Mouse (Mus musculus): Measurements from ENCODE around the gene Atg16l1.
A peak's percentile ranks its signal among the peaks of the same experiment; 100 is the strongest.
"Not testable (repeated sequence)": the region's sequence is repeated elsewhere in the genome, so short reads cannot be mapped to it uniquely, and the experiment has no call there.

Atg16l1 gene

DNA sequence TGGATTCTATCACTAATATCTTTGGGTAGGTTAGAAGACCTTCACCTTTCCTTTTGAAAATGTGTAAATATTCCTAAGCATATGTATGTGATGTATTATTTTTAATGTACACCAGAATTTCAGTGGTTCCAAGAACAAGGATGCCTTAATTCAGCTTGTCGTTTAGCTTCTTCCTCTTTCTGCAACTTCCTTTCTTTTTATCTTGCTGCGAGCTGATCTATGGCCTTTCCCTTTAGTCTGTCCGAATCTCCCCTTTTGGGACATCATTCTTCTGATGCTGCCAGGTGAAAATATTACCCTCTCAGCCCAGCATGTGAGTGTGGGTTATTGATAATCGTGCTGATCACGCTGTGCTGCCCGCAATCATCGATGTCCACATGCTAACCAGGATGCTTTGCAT lies 19.2 kb downstream of the Atg16l1 start:
- DNase-seq = no peak

DNA sequence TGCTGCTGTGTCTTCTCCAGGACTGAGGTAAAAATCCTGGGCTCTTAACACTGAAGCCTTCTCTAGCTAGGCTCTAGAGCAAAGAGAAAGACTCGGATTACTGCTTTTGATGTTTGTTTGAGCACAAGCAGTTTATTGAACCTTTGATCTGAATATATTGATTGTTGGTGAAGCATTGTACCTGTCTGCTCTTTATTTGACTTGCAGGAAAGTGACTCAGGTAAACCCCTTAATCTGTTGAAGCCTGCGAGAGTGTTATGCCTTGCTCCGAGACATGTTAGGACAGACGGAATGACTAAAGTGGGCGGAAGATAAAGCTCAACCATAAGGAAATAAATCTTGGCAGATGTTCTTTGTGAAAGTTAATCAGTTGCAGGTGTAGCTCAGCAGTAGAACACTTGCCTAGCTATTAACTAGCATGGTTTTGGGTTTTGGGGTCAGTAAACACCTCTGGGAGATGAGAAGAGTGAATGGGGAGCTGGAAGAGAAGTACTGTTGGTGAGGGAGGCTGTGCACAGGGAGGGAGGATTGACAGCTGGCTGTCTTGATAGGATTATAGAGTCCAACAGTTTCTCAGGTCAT lies 23.6 kb downstream of the Atg16l1 start:
- no peak for DNase-seq

DNA sequence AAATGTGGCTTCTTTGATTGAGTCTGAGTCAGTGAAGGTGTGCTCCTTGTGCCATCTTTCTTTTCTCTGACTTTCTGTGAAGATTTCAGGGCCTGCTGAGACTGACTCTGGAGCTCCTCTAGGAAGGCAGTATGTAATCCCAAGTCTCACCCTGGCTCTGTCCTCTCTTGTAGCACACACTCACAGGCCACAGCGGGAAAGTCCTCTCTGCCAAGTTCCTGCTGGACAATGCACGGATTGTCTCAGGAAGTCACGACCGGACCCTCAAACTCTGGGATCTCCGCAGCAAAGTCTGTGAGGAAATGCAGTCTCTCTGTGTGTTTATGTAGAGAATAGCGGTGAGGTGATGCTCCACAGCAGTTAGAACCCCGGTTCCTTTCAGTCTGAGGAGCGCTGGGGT lies 30.0 kb downstream of the Atg16l1 start:
- DNase-seq = peak; percentile 68

DNA sequence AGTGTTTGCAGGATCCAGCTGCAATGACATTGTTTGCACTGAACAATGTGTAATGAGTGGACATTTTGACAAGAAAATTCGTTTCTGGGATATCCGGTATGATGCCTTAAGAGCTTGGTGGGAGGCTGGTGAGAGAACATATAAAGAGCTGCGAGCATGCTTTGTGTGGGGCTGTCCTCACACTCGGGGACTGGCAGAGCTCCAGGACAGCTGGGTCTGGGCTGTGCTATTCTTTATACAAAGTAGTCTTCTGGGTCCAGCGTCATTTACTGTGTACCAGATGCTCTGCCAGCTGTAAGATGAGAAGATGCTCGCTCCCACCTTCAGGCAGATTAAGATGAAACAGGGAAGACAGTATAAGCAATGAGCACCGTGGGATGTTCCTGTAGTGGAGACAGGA lies 30.6 kb downstream of the Atg16l1 start:
- DNase-seq = peak; percentile 84

DNA sequence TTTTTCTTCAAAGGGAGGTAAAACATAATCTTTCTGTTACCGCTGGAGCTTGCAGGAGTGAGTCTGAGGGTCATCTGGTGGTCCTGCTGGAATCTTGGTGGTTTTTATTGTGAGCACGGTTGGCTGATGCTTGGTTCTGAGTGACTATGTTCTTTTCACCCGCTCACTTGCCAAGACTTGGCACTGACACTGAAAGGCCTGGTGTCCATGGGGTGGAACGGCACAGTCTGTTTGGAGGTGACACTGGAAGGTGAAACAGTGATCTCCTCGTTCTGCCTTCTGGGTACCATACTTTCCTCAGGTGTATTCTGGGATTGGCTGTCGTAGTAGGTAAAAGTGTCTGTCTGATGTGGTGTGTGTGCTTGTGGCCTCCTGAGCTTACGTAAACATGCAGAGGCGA lies 34.0 kb downstream of the Atg16l1 start:
- no peak for DNase-seq

DNA sequence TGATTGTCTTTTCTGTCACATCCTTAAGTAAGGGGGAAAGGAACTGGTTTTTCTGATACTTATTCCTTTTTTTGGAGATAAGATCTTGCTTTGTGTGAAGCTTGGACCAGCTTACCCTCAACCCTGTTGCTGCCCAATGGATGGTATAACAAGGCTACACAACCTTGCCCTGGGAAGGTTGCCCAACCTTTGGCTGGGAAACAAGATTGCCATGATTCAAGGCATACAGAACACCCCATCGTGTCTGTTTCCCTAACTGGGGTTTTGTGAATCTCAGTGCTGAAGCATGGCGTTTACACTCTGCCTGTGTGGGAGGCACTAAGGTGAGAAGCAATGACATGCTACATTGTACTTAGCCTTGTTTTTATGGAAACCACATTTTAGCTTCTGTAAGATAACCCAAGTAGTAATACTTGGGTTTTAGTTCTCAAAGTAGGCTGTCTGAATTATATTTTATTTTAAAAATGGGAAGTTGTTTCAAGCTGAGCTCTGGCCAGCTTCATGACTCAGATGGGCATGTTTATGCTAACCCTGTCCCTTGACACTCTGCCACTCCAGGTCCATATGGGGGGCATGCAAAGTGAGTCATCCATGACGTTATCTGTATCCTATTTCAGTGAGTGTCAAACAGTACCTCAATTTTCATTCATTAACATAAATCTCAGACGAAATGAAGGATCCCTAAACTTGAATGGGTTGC lies 36.9 kb downstream of the Atg16l1 start:
- DNase-seq = no peak

DNA sequence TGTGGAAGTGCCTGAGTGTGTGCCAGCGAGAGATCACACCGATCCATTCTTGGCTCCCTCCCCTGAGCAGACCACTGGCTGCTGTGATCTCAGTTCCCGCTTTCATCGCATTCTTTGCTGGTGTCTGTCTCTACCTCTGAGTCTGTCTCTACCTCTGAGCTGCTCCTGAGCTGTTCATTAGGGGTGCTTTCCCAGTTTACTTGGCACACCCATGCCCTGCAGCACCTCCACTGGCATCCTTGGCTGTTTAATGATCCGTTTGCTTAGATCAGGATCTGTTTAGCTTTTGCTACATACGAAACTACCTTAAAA lies 37.4 kb downstream of the Atg16l1 start:
- DNase-seq = no peak

DNA sequence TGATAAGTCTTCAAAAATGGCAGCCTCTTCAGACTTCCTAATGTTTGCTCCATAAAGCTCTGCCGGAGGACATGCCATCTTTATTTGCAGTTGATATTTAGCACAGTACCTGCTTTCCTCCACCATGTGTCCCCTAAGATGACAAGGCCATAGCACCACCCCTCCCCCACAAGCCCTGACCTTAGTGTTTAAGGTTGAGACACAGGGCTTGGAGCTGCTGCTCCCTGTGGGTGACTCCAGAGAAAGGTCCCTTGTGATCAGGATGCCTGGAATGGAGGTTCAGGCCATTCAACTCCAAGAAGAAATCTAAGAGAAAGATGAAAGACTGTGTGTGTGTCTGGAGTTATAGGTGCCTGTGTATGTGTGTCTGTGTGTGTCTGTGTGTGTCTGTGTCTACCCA lies 42.0 kb downstream of the Atg16l1 start:
- no peak for DNase-seq

DNA sequence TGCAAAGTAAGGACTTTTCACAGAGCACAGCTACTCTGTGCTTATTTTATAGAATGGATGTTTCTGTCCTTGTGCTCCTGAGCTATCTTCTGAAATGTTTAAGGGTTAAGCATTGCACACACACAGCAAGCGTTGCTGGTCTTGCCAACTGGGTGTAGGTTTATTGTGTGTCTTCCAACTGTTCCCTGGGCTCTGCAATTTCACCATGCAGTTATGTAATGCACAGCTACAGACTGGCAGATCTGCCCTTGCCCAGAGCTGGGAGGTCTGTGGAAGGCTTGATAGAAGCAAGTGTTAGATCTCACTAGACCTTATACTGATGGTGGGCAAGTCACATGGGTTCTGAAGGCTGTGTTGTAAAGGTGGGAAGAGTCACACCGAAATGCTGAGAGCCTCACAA lies 42.6 kb downstream of the Atg16l1 start:
- DNase-seq = no peak

DNA sequence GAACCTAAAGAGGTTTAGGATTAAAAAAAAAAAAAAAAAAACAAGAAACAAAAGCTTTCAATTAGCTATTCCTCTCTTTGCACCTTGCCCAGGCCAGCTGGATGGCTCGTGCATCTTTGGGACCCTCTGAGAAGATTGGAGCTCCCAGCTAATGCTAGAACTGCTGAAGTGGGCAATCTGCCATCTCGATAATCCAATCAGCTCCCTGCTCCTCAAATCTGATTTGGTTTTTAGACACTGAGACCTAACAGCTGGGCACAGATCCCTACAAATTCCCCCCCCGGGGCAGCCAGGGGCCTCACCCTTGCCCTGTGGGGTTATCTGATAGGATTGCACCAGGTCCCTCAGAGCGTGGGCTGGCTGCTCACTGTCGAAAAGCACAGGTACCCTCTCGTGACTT lies 47.9 kb downstream of the Atg16l1 start, which contains the start of gene Sag:
Gene Sag, plus strand, starts transcription at position 105 of the 400 bp plus-strand sequence.
- no peak for DNase-seq

DNA sequence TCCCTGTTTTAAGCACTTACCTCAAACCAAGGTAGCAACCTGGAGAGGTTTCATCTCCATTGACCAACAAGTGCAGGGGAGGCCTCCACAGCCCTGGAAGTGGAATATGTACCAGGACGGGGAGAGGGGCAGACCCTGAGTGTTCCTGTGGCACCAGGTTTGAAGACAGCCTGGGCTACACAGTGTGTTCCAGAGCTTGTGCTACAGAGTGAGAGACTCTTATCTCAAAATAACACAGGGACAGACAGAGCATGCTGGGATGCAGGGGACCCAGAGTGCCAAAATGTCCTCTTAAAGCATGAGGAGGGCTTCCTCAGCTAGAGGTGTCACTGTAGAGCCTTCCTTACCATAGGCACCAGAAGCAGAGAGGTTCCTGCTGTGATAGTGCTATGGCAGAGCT lies 52.1 kb downstream of the Atg16l1 start:
- DNase-seq = no peak

DNA sequence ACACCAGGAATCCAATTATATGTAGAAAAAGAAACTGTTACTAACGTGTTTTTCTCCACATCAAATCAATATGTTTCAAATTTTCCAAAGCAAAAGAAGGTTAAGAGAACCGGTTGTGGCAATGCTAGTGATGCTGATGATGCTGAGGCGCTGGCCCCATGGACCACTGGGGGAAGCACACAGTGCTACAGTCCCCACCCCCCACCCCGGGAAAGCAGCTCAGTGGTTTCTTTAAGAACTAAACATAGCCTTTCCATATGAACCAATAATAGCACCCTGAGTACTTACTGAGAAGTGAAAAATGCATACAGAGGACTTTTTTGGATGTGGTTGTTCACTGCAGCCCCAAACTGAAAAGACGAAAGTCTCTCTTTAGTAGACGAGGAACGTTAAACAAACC lies 55.7 kb downstream of the Atg16l1 start:
- no peak for DNase-seq

DNA sequence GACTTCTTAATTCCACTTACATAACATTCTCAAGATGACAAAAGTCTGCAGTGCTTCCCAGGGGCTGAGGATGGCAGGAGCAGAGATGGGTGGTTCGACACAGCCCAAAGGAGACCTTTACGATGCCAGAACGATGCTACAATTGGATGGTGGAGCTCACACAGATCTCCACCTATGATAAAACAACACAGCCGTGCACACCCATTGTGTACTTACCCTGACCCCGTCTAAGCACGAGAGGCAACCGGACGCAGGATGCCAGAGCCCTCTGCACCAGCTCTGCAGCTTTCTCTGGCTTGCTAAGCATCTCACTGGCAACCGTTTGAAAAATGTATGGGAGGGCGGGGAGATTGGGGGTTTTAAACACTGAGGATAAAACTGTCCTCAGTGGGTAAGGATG lies 56.4 kb downstream of the Atg16l1 start:
- no peak for DNase-seq

DNA sequence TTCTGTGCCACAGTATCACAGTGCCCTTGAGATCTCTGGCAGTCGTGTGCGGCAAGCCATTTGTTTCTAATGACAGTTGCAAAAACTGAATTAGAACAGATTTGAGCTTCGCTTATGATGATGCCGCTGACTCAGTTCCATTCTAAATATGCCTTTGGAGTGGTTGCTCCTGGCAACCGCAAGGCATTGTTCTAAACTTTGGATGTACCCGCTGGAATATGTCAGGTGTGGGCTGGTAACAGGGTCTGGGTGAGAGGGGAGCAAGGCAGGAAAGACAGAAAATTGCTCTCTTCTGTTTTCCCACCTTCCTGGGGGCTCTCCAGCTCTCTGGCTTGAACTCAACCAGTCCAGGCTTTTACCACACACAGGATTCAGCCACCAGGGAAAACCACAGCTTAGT lies 57.5 kb downstream of the Atg16l1 start:
- no peak for DNase-seq

DNA sequence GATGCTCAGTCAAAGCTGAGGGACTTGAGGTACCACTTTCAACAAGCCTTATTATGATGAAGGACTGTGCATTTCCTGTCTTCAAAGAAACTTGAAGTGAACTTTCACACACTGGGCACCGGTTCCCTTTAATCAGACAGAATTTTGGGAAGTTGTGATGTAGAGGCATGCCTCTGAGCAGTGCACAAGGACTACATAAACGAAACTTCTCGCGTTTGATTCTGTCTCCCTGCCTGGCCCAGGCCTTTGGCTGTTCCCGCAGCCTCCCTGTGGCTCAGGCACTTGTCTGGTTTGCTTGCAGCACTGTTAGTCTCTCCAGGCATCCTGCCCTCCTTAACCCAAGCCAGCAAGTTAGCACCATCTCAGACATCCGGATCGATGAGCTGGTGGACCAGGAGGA lies 58.0 kb downstream of the Atg16l1 start:
- no peak for DNase-seq

DNA sequence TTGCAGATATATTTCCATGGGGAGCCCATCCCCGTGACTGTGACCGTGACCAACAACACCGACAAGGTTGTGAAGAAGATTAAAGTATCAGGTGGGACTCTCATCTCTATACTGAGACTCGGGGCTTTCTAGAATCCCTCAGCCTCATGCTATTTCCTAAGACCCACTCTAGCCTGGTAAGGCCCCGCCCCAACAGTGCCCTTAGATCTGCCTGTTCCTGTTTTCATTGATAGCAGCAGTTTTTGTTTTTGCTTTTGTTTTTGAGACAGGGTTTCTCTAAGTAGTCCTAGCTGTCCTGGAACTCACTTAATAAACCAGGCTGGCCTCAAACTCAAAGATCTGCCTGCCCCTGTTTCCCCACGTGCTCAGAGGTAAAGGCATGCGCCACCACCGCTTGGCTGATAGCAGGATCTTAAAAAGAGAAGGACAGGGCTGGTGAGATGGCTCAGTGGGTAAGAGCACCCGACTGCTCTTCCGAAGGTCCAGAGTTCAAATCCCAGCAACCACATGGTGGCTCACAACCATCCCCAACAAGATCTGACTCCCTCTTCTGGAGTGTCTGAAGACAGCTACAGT lies 68.8 kb downstream of the Atg16l1 start:
- no peak for DNase-seq

DNA sequence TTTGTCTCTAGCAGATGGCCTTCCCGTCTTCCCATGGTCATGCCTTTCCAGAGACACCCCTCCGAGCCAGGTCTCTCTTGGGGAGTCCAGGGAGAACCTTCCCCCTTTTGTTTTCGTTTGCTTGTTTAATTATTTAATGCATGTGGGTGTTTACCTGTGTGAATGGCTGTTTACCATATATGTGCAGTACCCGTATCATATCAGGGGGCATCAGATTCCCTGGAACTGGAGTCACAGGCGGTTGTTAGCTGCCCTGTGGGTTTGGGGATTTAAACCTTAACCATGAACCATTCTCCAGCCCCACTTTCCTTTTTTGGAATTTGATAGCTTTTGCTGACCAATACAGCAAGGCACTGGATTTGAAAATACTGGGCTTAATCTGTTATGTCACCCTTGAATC lies 69.6 kb downstream of the Atg16l1 start:
- DNase-seq = no peak

DNA sequence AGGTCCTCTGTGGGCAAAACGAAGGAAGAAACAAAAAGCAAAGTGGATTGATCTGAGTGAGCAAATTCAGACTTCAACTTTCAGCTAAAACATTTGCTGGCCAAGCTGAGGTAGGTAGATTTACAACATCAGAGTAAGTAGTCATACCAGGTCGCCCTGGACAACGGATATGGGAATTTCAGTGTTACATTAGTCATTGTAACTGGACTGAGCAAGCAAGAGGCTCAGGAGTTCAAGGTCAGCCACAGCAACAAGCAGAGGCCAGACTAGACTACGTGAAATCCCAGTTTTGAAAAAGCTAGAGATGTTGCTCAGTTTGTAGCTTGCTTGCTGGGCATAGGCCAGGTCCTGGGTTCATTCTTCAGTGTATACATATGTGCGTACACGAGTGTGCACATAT lies 70.3 kb downstream of the Atg16l1 start:
- DNase-seq = no peak

DNA sequence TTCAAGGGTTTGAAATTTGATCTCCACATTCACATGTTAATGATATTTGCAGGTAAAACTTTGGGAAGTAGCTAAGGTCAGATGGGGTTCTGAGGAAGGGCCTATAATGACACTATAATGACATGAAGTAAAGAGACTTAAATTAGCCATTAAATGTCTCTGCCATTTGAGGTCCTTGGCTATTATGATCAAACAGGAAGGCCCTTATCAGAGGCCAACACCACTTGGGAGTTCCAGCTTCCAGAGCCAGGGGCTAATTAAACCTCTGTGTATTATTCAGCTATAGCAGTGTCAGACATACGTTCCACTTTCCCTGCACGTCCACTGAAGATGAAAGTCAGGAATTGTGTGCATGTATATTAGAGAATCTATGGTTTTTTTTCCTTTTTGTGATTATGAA lies 70.8 kb downstream of the Atg16l1 start:
- DNase-seq = no peak

DNA sequence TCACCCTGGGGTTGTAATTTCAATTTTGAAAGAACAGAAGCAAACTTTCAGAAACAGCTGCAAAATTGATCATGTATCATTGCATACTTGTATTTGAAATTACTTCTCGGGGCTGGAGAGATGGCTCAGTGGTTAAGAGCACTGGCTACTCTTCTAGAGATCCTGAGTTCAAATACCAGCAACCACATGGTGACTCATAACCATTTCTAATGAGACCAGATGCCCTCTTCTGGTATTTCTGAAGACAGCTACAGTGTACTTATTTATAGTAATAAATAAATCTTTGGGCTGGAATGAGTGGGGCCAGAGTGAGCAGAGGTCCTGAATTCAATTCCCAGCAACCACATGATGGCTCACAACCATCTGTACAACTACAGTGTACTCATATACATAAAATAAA lies 71.8 kb downstream of the Atg16l1 start:
- DNase-seq = not testable (repeated sequence)

DNA sequence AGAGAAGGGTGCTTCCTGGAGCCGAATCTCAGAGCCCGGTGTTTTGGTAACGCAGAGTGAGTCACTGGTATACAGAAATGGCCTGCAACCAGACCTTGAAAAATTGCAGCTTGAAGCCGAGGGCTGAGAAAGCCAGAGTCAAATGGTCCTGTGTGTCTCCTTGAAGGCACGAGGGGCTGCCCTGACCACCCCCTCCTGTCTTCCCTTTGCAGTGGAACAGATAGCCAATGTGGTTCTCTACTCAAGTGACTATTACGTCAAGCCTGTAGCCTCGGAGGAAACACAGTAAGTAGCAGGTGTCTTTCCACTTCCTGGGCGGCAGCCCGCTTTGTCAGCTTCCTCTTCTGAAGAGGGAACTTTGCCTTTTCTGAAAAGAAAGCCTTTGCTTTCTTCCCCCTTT lies 72.5 kb downstream of the Atg16l1 start:
- DNase-seq = peak; percentile 26

DNA sequence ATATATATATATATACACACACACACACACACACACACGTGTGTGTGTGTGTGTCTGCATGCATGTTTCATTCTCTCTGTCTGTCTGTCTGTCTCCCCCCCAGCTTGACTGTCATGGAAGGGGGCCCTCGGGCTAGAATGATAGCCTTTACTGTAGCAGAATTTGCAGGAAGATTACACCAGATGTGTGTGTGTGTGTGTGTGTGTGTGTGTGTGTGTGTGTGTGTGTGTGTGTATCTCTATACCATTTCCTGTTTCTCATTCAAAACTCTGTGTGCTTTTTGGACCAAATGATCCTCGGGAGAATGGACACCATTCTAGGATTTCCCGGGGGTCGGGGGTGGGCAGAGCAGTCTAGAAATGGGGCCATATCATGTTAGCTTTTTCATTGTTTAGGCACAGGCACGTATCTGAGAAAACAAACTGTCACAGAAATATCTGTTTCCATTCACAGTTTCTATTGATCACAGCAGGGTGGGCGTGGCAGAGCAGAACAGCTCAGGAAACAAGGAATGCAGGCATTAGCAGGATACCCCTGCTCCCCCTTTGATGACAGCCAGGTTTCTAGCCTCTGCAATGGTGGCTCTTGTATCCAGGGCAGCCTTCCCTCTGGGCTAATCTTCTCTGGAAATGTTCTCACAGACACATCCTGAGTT lies 73.4 kb downstream of the Atg16l1 start:
- no peak for DNase-seq

DNA sequence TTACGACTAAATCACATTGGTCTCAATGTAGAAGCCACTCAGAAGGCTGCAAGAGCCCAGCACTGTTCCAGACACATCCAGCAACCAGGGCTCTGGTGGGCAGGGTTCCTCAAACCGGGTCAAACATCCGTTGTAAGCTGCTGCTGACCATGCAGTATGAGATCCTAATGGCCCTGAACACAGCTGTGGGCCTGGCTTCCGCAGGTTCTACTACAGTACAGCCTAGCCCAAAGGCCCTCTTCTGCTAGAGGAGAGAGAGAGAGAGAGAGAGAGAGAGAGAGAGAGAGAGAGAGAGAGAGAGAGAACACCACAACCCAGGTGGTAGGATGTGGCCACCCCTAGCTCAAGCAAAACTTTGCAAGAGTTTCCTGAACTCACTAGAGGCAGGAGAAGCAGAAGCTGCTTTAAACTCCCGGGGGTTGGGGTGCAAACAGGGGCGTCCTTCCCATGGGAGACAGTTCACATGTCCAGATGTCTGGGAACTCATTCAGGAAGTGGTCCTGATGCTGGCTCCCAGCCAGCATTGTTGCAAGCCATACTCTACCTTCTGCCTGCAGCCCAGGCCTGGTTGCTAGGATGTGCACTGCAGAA lies 74.0 kb downstream of the Atg16l1 start:
- peak; percentile 31 for DNase-seq

DNA sequence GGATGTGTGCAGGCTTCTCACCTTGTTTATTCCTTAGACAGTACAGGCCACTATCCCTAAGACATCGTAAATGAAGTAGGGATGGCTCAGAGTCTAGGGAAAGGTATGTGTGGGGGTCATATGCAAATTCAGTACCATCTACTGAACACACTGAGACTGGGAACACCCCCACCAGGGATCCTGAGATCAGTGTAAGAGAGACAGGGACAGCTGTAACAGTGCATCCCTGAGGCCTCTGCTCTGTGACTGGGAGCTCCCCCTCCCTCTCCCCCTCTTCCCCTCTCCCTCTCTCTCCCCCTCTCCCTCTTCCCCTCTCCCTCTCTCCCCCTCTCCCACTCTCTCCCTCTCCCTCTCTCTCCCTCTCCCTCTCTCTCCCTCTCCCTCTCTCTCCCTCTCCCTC lies 80.8 kb downstream of the Atg16l1 start:
- no peak for DNase-seq
